Mouse (Mus musculus) midbrain, embryonic 15.5 days (tissue): ENCODE results near the gene Dhx32. TPM values are rescaled to one million over a fixed set of nuclear protein-coding genes. Genes with fewer than 3 reads are reported as not detected.

Experiments used
- ATAC-seq: fragments of 200-750 bp; cut with Nextera tagmentation; replicated peaks from 2 replicates; pipeline ENCODE4 v1.8.0; 2017; ENCODE audit warnings: moderate TSS enrichment
- H3K27ac ChIP-seq: fragments of 300-500 bp; sonication (generic); 2 replicates; pipeline ENCODE4 v1.5.1; 2015; ENCODE audit warnings: mild to moderate bottlenecking, inconsistent platforms
- H3K27me3 ChIP-seq: fragments of 300-500 bp; sonication (generic); replicated peaks from 2 replicates; pipeline ENCODE4 v1.6.1; 2015; ENCODE audit warnings: inconsistent platforms
- H3K36me3 ChIP-seq: fragments of 300-500 bp; sonication (generic); replicated peaks from 2 replicates; pipeline ENCODE4 v1.6.1; 2015; ENCODE audit warnings: inconsistent platforms
- H3K4me1 ChIP-seq: fragments of 300-500 bp; sonication (generic); 2 replicates; pipeline ENCODE4 v1.6.1; 2015; ENCODE audit warnings: inconsistent platforms
- H3K4me2 ChIP-seq: fragments of 300-500 bp; sonication (generic); 2 replicates; pipeline ENCODE4 v1.6.1; 2015; ENCODE audit warnings: inconsistent platforms, mild to moderate bottlenecking, moderate library complexity
- H3K4me3 ChIP-seq: fragments of 300-500 bp; sonication (generic); 2 replicates; pipeline ENCODE4 v1.5.1; 2015; ENCODE audit warnings: mild to moderate bottlenecking, inconsistent platforms
- H3K9ac ChIP-seq: fragments of 300-500 bp; sonication (generic); 2 replicates; pipeline ENCODE4 v1.6.1; 2015; ENCODE audit warnings: mild to moderate bottlenecking, inconsistent platforms
- H3K9me3 ChIP-seq: fragments of 300-500 bp; sonication (generic); 2 replicates; pipeline ENCODE4 v1.6.1; 2016; ENCODE audit warnings: inconsistent platforms
- WGBS: fragments of 180-500 bp; shearing (Covaris S2); methylation state at CpG from one replicate; pipeline ENCODE4 v1.1.7; 2015; ENCODE audit warnings: mixed read lengths; 5-methylcytosine and 5-hydroxymethylcytosine counted together
- polyA plus RNA-seq: library from polyadenylated mRNA; unstranded; fragments of >200 nt; fragmentation: Nextera tagmentation; extraction: Ambion mirVana; gene quantifications from 2 replicates; pipeline ENCODE4 v1.2.1, GENCODE M21; 2015

Dhx32 gene
- polyA plus RNA-seq, 1 experiment from 2014 or later, result 42.6 TPM

DNA sequence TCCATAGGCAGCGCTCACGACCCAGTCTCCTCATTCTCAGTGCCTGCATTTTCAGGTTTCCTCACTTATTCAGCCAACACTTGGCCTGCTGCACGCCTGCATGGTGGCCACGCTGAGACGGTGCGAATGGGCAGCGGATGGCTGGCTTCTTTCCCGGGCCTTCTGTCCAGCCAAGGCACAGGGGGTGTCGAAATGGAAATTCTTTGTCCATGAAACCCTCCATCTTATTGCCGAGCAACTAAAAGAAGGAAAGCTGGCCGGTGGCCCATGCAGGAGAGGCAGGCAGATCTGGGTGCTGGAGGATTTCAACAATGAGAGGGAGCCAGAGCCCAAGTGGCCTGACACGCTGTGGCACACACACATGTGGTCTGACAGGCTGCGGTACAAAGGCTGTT lies 16.7 kb downstream of the Dhx32 start:
- Histone ChIP-seq H3K4me1 (peaks cover 11% of the 10 kb centered on the region), H3K27ac (peak overlapping the region; percentile 62), H3K36me3 (no peaks in the 10 kb centered on the region), H3K9ac (no peak overlapping the region), H3K9me3 (no peaks in the 10 kb centered on the region), H3K4me2 (no peak overlapping the region), H3K27me3 (no peaks in the 10 kb centered on the region), H3K4me3 (no peak overlapping the region)
- WGBS, result 57% methylated on average over 13 of the region's 13 CpGs
- ATAC-seq, result peak; percentile 79

DNA sequence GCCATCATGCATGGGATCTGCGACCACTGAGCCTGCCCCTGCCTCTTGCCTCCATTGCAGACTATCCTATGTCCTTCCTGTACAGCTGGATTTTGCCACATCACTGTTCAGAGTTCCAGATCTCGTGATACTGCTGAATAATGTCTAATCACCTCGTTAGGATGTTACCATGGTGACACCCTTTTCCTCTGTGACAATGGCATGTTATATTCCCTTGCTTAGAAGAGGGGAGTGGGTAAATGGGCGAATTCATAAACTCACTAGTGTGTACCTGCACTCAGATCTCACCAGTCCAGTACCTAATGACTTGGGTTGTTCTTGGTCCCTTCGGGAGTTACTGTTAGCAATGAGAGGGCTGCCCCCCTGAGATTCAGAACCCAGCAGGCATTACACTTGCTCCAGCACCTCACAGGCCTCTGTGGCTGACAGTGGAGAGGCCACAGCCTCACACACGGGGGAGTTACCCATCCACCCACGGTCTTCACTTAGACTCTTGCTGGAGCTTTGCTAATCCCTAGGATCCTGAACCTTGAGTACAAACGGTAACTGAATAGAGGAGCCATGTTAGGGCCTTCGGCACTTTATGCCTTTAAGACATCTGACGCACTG lies 17.2 kb downstream of the Dhx32 start:
- ATAC-seq, result peak; percentile 11; the same call in 1 of the 2 replicates

DNA sequence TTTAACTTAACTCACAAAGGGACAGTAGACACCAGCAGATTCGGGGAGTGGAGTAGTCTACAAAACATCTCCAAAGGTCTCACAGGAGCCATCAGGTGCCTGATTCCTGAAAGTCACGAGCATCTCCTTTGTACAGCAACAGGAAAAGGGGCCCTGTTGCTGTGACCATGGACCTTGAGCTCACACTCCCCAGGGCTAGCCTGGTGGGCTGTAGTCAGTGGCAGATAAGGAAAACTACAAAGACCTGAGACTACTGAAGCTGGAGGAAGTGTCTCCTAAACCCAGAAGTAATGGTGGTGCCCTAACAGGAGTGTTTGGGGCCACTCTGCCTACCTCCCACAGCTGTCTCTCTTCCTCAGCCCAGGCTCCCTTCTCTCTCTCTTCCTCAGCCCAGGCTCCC lies 18.1 kb downstream of the Dhx32 start:
- no peak overlapping the region for H3K4me3 ChIP-seq
- no peak overlapping the region for H3K4me2 ChIP-seq
- no peaks in the 10 kb centered on the region for H3K9me3 ChIP-seq
- H3K4me1 ChIP-seq, result peaks cover 20% of the 10 kb centered on the region
- no peaks in the 10 kb centered on the region for H3K36me3 ChIP-seq
- H3K9ac ChIP-seq, result no peak overlapping the region
- H3K27ac ChIP-seq, result no peak overlapping the region
- no peaks in the 10 kb centered on the region for H3K27me3 ChIP-seq
- 82% methylated on average over 2 of the region's 2 CpGs for WGBS
- ATAC-seq, result no peak

More for the DNA sequence above, 17.2 kb downstream of the Dhx32 start:
- Histone ChIP-seq H3K27ac (peak overlapping the region; percentile 62), H3K9me3 (no peaks in the 10 kb centered on the region), H3K36me3 (no peaks in the 10 kb centered on the region), H3K27me3 (no peaks in the 10 kb centered on the region), H3K4me2 (no peak overlapping the region), H3K9ac (no peak overlapping the region), H3K4me1 (peaks cover 11% of the 10 kb centered on the region), H3K4me3 (no peak overlapping the region)
- WGBS, result 42% methylated on average over 10 of the region's 10 CpGs

DNA sequence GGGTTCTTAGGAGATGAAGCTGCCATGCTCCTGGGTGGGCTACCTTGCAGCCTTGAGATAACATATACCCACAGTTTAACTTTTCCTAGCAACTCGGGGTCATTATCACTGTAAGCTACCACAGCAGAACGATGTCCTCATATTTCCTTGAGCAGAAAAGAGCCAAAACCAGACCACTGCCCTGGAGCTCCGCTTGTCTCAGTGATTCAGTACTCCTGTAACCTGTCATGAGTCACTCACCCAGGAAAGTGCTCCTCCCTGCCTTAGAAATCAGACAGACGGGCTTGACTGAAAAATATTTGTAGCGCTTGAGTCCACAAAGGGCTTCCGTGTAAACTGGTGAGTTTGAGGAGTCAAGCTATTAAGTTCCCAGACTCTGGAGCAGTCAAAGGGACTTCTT lies 19.8 kb downstream of the Dhx32 start:
- Histone ChIP-seq H3K9ac (no peak overlapping the region), H3K4me3 (no peak overlapping the region), H3K27me3 (no peaks in the 10 kb centered on the region), H3K9me3 (no peaks in the 10 kb centered on the region), H3K4me1 (peaks cover 23% of the 10 kb centered on the region), H3K36me3 (no peaks in the 10 kb centered on the region), H3K27ac (no peak overlapping the region), H3K4me2 (no peak overlapping the region)
- no peak for ATAC-seq
- 86% methylated on average over 6 of the region's 6 CpGs for WGBS

DNA sequence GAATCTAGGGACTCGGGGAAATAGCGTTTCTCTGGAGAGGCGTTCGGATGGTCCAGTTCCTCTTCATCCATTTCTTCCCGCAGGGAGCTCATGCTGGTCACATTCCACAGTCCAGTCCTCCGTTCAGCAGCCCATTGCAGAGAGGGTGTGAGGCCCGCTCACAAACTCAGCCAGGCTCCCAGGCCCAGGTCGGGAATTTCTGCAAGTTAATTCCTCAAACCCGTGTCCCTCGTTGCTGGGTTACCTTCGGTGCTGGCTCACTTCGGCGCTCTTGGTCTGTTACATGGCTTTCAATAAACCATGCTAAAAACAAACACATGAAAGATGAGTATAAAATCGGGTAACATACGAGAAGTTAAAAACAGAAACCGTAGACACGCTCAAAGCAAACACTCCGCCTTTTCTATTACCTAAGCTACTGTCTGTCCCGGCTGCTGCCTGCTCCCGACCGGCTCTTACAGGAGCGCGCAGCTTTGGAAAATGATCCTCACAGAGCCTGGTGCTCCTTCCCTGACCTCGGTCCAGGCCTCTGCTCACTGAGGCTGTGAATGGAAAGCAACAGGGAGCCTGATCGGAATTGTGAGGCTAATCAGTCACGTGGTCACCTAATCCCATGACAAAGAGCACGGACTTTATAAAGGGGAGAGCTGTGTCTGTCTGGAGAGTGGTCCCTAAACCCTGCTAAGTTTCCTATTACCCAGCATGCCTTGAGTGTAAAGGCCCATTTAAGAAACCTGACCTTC lies 22.7 kb downstream of the Dhx32 start:
- WGBS, result 6% methylated on average over 27 of the region's 27 CpGs
- ATAC-seq, result peak; percentile 89
- H3K27me3 ChIP-seq, result no peaks in the 10 kb centered on the region
- peaks cover 15% of the 10 kb centered on the region for H3K4me1 ChIP-seq
- H3K4me3 ChIP-seq, result peak overlapping the region; percentile 14
- H3K4me2 ChIP-seq, result peak overlapping the region; percentile 35
- H3K36me3 ChIP-seq, result no peaks in the 10 kb centered on the region
- peak overlapping the region; percentile 51 for H3K27ac ChIP-seq
- H3K9me3 ChIP-seq, result no peaks in the 10 kb centered on the region
- H3K9ac ChIP-seq, result no peak overlapping the region; the same call in 1 of the 2 replicates

DNA sequence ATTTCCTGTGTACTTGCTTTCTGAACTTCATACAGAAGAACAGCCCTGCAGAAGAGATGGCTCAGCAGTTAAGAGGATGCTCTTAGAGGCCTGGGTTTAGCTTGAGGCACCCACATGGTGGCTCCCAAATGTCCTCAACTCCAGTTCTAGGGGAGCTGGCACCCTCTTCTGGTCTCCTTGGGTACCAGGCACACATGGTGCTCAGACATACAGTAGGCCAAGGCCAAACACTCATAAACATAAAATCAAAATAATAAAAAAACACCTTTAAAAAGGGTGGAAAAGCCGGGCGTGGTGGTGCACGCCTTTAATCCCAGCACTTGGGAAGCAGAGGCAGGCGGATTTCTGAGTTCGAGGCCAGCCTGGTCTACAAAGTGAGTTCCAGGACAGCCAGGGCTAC lies 23.8 kb downstream of the Dhx32 start:
- no peaks in the 10 kb centered on the region for H3K27me3 ChIP-seq
- 86% methylated on average over 5 of the region's 5 CpGs for WGBS
- no peak overlapping the region for H3K9ac ChIP-seq
- no peak overlapping the region for H3K4me3 ChIP-seq
- no peaks in the 10 kb centered on the region for H3K9me3 ChIP-seq
- ATAC-seq, result no peak
- H3K27ac ChIP-seq, result no peak overlapping the region
- peaks cover 12% of the 10 kb centered on the region for H3K4me1 ChIP-seq
- H3K4me2 ChIP-seq, result peak overlapping the region; percentile 35
- H3K36me3 ChIP-seq, result no peaks in the 10 kb centered on the region

DNA sequence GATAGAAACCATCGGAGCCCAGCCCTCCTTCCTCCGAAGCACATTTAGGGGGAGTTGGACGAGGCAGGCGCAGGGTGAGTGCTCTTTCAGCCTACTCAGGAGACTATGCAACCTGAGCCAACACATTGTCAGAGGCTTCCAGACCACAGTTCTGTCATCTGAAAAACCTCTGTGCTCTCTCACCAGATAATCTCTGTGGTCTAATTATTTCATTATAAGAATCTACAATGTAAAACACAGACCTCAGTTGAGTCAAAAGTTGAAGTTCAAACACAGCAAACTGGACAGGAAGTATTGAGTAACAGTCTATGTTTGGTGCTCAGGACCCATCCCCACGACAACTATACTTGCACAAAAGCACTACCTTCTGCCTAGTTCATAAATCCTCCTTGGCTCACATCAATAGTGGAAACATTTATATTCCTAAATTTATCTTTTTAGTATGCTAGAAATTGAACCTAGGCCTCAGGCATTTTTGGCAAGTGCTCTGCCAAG lies 24.5 kb downstream of the Dhx32 start:
- H3K27me3 ChIP-seq, result no peaks in the 10 kb centered on the region
- H3K27ac ChIP-seq, result no peak overlapping the region
- no peaks in the 10 kb centered on the region for H3K9me3 ChIP-seq
- peak overlapping the region; percentile 35; the same call in 1 of the 2 replicates for H3K4me2 ChIP-seq
- 24% methylated on average over 5 of the region's 5 CpGs for WGBS
- ATAC-seq, result no peak
- no peaks in the 10 kb centered on the region for H3K36me3 ChIP-seq
- H3K4me3 ChIP-seq, result no peak overlapping the region
- no peak overlapping the region for H3K9ac ChIP-seq
- peaks cover 12% of the 10 kb centered on the region for H3K4me1 ChIP-seq

DNA sequence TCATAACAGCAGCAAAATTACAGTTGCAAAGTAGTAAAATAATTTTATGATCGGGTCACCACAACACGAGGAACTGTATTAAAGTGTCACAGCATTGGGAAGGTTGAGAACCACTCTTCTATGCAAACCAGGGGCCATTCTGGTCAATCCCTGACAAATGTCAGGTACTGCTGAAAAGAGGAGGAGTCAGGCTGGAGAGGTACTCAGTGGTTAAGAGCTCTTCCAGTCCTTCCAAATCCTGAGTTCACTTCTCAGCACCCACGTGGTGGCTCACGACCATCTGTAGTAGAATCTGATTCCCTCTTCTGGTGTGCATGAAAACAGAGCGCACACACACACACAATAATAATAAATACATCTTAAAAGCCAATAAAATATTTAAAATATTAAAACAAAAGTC lies 31.4 kb downstream of the Dhx32 start:
- WGBS, result 92% methylated on average over 5 of the region's 5 CpGs
- Histone ChIP-seq H3K4me2 (no peak overlapping the region), H3K4me3 (no peak overlapping the region), H3K9me3 (no peaks in the 10 kb centered on the region), H3K27me3 (no peaks in the 10 kb centered on the region), H3K36me3 (no peaks in the 10 kb centered on the region; the same call in 1 of the 2 replicates), H3K9ac (no peak overlapping the region), H3K27ac (no peak overlapping the region), H3K4me1 (no peaks in the 10 kb centered on the region)
- no peak for ATAC-seq

DNA sequence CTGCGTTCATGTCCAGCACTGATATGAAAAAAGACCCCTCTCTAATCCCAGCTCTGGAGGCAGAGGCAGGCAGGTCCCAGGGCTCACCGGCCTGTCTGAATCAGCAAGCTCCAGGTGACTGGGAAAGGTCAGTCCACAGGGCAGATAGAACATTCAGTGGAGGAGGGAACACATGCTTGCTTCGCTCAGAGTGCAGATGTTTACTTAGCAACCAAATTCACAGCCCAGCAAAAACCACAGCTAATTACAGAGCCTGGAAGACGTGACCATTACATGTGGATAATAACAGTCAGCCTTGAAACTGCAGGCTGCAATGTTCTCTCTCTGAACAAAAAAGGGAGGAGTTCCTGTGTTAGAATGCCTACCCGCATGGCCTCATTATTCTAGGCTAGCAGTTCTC lies 31.9 kb downstream of the Dhx32 start:
- Histone ChIP-seq H3K9ac (no peak overlapping the region), H3K4me2 (no peak overlapping the region), H3K27ac (no peak overlapping the region), H3K9me3 (no peaks in the 10 kb centered on the region), H3K4me1 (no peaks in the 10 kb centered on the region), H3K27me3 (no peaks in the 10 kb centered on the region), H3K4me3 (no peak overlapping the region), H3K36me3 (no peaks in the 10 kb centered on the region; the same call in 1 of the 2 replicates)
- ATAC-seq, result no peak
- 72% methylated on average over 5 of the region's 5 CpGs for WGBS

DNA sequence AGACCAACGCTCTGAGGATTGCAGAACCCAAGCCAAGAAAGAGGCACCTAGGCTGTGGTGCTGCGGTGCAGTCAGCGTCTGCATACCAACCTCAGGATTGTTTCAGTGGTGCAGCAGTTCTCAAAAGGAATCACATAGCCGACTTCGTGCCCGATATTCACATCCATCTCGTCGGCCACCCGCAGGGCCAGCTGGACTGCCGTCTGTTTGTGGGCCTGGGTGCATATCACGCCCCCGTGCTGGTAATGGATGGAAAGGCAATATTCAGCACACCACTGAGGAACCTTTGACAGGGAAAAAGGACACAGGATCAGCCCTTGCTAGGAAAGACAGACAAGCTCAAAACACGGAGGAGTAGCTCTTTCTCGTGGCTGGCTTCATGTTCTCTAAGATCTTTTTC lies 33.8 kb downstream of the Dhx32 start:
- Histone ChIP-seq H3K36me3 (no peaks in the 10 kb centered on the region; the same call in 1 of the 2 replicates), H3K9me3 (no peaks in the 10 kb centered on the region), H3K4me1 (no peaks in the 10 kb centered on the region), H3K4me3 (no peak overlapping the region), H3K4me2 (no peak overlapping the region), H3K27ac (no peak overlapping the region), H3K27me3 (no peaks in the 10 kb centered on the region), H3K9ac (no peak overlapping the region)
- ATAC-seq, result no peak
- 87% methylated on average over 14 of the region's 14 CpGs for WGBS

DNA sequence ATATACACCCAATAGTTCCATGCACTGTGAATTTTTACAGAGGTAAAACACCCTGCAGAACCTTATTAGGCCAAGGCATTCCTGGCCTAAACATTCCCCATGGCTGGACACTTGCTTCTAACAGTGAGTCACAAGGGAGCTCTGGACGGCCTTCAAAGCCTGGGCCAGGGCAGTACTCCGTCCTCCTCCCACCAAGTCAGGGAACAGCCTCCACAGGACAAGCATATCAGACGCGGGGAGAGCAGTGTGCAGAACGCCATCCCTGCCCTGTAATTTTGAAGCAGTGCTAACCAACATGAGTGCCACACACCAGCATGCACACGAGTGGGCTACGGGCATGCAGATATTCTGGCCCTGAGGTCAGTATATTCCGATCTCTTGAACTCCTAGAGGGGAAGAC lies 35.2 kb downstream of the Dhx32 start:
- H3K9ac ChIP-seq, result no peak overlapping the region
- WGBS, result 88% methylated on average over 8 of the region's 8 CpGs
- H3K4me1 ChIP-seq, result no peaks in the 10 kb centered on the region
- H3K36me3 ChIP-seq, result no peaks in the 10 kb centered on the region; the same call in 1 of the 2 replicates
- no peak overlapping the region for H3K4me2 ChIP-seq
- no peak for ATAC-seq
- H3K27ac ChIP-seq, result no peak overlapping the region
- H3K9me3 ChIP-seq, result no peaks in the 10 kb centered on the region
- H3K4me3 ChIP-seq, result no peak overlapping the region
- no peaks in the 10 kb centered on the region for H3K27me3 ChIP-seq

DNA sequence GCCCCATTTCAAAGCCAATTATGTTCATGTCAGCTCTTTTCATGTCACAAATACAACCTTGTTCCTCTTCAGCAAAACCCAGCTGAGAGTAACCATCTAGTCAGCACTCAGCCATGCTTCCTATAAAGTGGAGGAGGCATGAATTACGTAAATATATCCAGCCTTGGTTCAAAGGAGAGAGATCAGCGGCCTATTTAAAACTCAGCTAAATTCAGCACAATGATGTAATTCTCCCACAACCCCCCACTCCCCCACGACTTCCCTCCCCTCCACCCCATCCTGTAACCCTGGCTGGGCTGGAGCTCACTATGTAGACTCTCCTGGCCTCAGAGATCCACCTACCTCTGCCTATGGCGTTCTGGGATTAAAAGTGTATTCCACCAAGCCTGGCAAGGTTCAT lies 37.8 kb downstream of the Dhx32 start:
- H3K4me1 ChIP-seq, result no peaks in the 10 kb centered on the region
- H3K9me3 ChIP-seq, result no peaks in the 10 kb centered on the region
- no peak overlapping the region for H3K9ac ChIP-seq
- no peaks in the 10 kb centered on the region; the same call in 1 of the 2 replicates for H3K36me3 ChIP-seq
- H3K27me3 ChIP-seq, result no peaks in the 10 kb centered on the region
- no peak overlapping the region for H3K27ac ChIP-seq
- ATAC-seq, result no peak
- H3K4me2 ChIP-seq, result no peak overlapping the region
- 59% methylated on average over 4 of the region's 4 CpGs for WGBS
- H3K4me3 ChIP-seq, result no peak overlapping the region

DNA sequence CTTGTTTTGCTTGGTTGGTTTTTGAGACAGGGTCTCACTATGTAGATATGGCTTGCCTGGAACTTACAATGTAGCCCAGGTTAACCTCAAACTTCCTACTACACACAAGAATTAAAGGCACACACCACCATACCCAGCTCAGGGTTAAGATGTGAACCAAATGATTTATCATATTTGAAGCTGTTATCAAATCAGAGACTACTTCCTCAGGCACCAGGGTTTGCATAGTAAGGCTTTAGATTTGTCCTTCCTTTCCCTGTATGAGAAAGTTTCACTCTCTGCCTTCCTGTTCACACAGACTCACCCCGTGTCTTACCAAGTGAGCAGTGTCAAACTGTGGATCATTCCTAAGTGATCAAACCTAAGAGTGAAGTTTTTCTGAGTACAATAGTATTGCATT lies 38.3 kb downstream of the Dhx32 start:
- 93% methylated on average over 1 of the region's 1 CpGs for WGBS
- Histone ChIP-seq H3K4me1 (no peaks in the 10 kb centered on the region), H3K36me3 (no peaks in the 10 kb centered on the region; the same call in 1 of the 2 replicates), H3K4me2 (no peak overlapping the region), H3K4me3 (no peak overlapping the region), H3K9ac (no peak overlapping the region), H3K27me3 (no peaks in the 10 kb centered on the region), H3K9me3 (no peaks in the 10 kb centered on the region), H3K27ac (no peak overlapping the region)
- no peak for ATAC-seq
